Mouse (Mus musculus) C2C12 (cell line): ENCODE results near the gene Klhl32. TPM values are rescaled to one million over a fixed set of nuclear protein-coding genes. Genes with fewer than 3 reads are reported as not detected.

ENCODE experiments used
- H3K27me3 ChIP-seq: one replicate; pipeline ENCODE4 v1.6.1; 2011; ENCODE audit not compliant: control insufficient read depth, insufficient read depth, insufficient read length
- H3K36me3 ChIP-seq: one replicate; pipeline ENCODE4 v1.6.1; 2011; ENCODE audit not compliant: control insufficient read depth, insufficient read depth
- H3K4me3 ChIP-seq: one replicate; pipeline ENCODE4 v1.5.1; 2011; ENCODE audit warnings: mild to moderate bottlenecking, control low read depth; ENCODE audit not compliant: poor library complexity, insufficient read depth, severe bottlenecking
- H3K79me2 ChIP-seq: one replicate; pipeline ENCODE4 v1.6.1; 2011; ENCODE audit not compliant: control insufficient read depth, insufficient read depth
- H3K79me3 ChIP-seq: one replicate; pipeline ENCODE4 v1.6.1; 2011; ENCODE audit warnings: low read depth, control low read depth
- H3ac ChIP-seq: one replicate; pipeline ENCODE3; 2011; ENCODE audit warnings: low read depth; ENCODE audit not compliant: control insufficient read depth, insufficient read length
- CEBPB ChIP-seq: IDR thresholded peaks from one replicate; pipeline ENCODE4 v1.6.1; 2011; ENCODE audit warnings: low read depth, mild to moderate bottlenecking, control low read depth, moderate library complexity
- CTCF ChIP-seq: IDR thresholded peaks from one replicate; pipeline ENCODE4 v1.5.1; 2011; ENCODE audit not compliant: control insufficient read depth, insufficient read depth, insufficient read length
- FOSL1 ChIP-seq: IDR thresholded peaks from one replicate; pipeline ENCODE4 v1.8.0; 2011; ENCODE audit warnings: mild to moderate bottlenecking, low read length; ENCODE audit not compliant: poor library complexity, insufficient read depth, severe bottlenecking
- MAX ChIP-seq: IDR thresholded peaks from one replicate; pipeline ENCODE4 v1.6.1; 2011; ENCODE audit warnings: mild to moderate bottlenecking, control low read depth
- MYOD1 ChIP-seq: IDR thresholded peaks from one replicate; pipeline ENCODE4 v1.6.1; 2011; ENCODE audit warnings: low read depth; ENCODE audit not compliant: control insufficient read depth, insufficient read length
- MYOG ChIP-seq: IDR thresholded peaks from one replicate; pipeline ENCODE4 v1.6.1; 2011; ENCODE audit not compliant: control insufficient read depth, insufficient read length; ENCODE audit errors: extremely low read depth
- USF1 ChIP-seq: IDR thresholded peaks from one replicate; pipeline ENCODE4 v1.6.1; 2011; ENCODE audit warnings: low read depth, mild to moderate bottlenecking, control low read depth, moderate library complexity
- polyA plus RNA-seq: library from polyadenylated mRNA; unstranded; fragments of >200 nt; fragmentation: generic; extraction: Trizol; gene quantifications from one replicate; pipeline ENCODE4 v1.2.1, GENCODE M21; 2012; ENCODE audit warnings: missing spikeins

Klhl32 gene
- polyA plus RNA-seq, 1 experiment: 0.06 TPM

- Histone ChIP-seq H3K79me3 (no peaks in the 10 kb centered on the region), H3K27me3 (no peaks in the 10 kb centered on the region), H3K79me2 (no peaks in the 10 kb centered on the region), H3K36me3 (no peaks in the 10 kb centered on the region), H3K4me3 (no peak overlapping the region), H3ac (no peak overlapping the region)
- TF ChIP-seq MYOD1: no peak
- TF ChIP-seq FOSL1: no peak
- TF ChIP-seq CTCF: no peak
- TF ChIP-seq MYOG: no peak
- no peak for TF ChIP-seq USF1
- TF ChIP-seq MAX: no peak
- no peak for TF ChIP-seq CEBPB
These were observed 208.6 kb downstream of the Klhl32 start for GRCm38 (mm10) chr4:24642306-24642705.

GRCm38 (mm10) chr4:24631177-24631911 is 219.6 kb downstream of the Klhl32 start:
- Histone ChIP-seq H3K27me3 (no peaks in the 10 kb centered on the region), H3K36me3 (no peaks in the 10 kb centered on the region), H3K79me3 (no peaks in the 10 kb centered on the region), H3K4me3 (no peak overlapping the region), H3K79me2 (no peaks in the 10 kb centered on the region), H3ac (no peak overlapping the region)
- TF ChIP-seq MYOD1 (no peak), MAX (no peak), FOSL1 (no peak), MYOG (no peak), USF1 (no peak), CTCF (no peak), CEBPB (no peak)

GRCm38 (mm10) chr4:24630430-24630829 is 220.5 kb downstream of the Klhl32 start:
- no peaks in the 10 kb centered on the region for H3K79me3 ChIP-seq
- no peak for TF ChIP-seq MAX
- no peak for TF ChIP-seq MYOG
- no peak for TF ChIP-seq CEBPB

GRCm38 (mm10) chr4:24627871-24628270 is 223.1 kb downstream of the Klhl32 start:
- Histone ChIP-seq H3K79me2 (no peaks in the 10 kb centered on the region), H3K4me3 (no peak overlapping the region)
- TF ChIP-seq USF1: no peak
- TF ChIP-seq FOSL1: no peak
- no peak for TF ChIP-seq MAX
- no peak for TF ChIP-seq MYOD1
- no peak for TF ChIP-seq CEBPB
- TF ChIP-seq CTCF: no peak
- TF ChIP-seq MYOG: no peak

More at GRCm38 (mm10) chr4:24630430-24630829, 220.5 kb downstream of the Klhl32 start:
- no peaks in the 10 kb centered on the region for H3K27me3 ChIP-seq
- no peaks in the 10 kb centered on the region for H3K36me3 ChIP-seq
- no peak overlapping the region for H3ac ChIP-seq
- H3K79me2 ChIP-seq: no peaks in the 10 kb centered on the region
- no peak overlapping the region for H3K4me3 ChIP-seq

GRCm38 (mm10) chr4:24626686-24627085 is 224.2 kb downstream of the Klhl32 start:
- Histone ChIP-seq H3K27me3 (no peaks in the 10 kb centered on the region), H3K36me3 (no peaks in the 10 kb centered on the region), H3K4me3 (no peak overlapping the region), H3K79me2 (no peaks in the 10 kb centered on the region), H3ac (no peak overlapping the region), H3K79me3 (no peaks in the 10 kb centered on the region)
- TF ChIP-seq MAX: no peak
- TF ChIP-seq MYOD1: no peak

More at GRCm38 (mm10) chr4:24627871-24628270, 223.1 kb downstream of the Klhl32 start:
- Histone ChIP-seq H3K27me3 (no peaks in the 10 kb centered on the region), H3K79me3 (no peaks in the 10 kb centered on the region), H3ac (no peak overlapping the region), H3K36me3 (no peaks in the 10 kb centered on the region)

- TF ChIP-seq MYOD1 (no peak), CEBPB (peak; percentile 51)
- no peaks in the 10 kb centered on the region for H3K79me3 ChIP-seq
- H3K4me3 ChIP-seq: no peak overlapping the region
- no peaks in the 10 kb centered on the region for H3K27me3 ChIP-seq
- no peaks in the 10 kb centered on the region for H3K36me3 ChIP-seq
- H3K79me2 ChIP-seq: no peaks in the 10 kb centered on the region
- no peak overlapping the region for H3ac ChIP-seq
These were observed 224.9 kb downstream of the Klhl32 start for GRCm38 (mm10) chr4:24625951-24626584.
